Mouse (Mus musculus) G1E (cell line): Measurements from ENCODE around the gene Eno2.

ENCODE experiments used
- CTCF ChIP-seq: IDR thresholded peaks from 2 replicates; pipeline ENCODE4 v1.5.1; 2012; ENCODE audit warnings: low read depth, low read length, inconsistent platforms, mixed read lengths
- GATA1 ChIP-seq: IDR thresholded peaks from 2 replicates; pipeline ENCODE4 v1.6.1; 2012; ENCODE audit warnings: borderline replicate concordance, low read length, inconsistent platforms, mixed read lengths

DNA sequence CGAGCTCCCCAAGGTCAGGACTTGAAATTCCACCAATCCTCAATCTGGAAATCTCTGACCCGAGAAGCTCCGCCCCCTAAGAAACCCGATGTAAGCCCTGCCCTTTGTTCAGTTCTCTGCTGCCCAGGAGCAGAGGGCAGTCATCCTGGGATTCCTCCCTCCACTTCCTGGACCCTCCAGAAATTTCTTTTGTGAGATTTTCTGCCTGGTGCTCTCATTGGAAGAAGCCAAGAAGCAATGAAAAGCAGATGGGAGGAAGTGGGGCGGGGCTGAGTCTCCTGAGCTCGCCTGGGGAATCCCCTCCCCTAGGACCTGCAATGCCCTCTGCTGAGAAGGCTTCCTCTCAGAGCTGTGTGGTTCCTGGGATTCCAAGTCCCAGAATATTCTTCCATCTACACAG, 13.0 kb upstream of the Eno2 start:
- TF ChIP-seq CTCF, result no peak
- TF ChIP-seq GATA1, result no peak
